Mouse (Mus musculus): ENCODE data around the gene Pde6g. TPM values are rescaled to one million over a fixed set of nuclear protein-coding genes. Genes with fewer than 3 reads are reported as not detected.

Pde6g gene
- total and polyA plus RNA-seq, 2 experiments from 2014 or later: 0.18 to 0.33 TPM

- DNase-seq (no peak), ATAC-seq (no peak)
- no peaks in the 10 kb centered on the region for H3K4me1 ChIP-seq (ENCODE audit: insufficient read depth)
- H3K36me3 ChIP-seq (ENCODE audit: insufficient read depth): peaks cover 83% of the 10 kb centered on the region
- H3K9ac ChIP-seq: no peak overlapping the region
- no peak overlapping the region for H3K27ac ChIP-seq (ENCODE audit: low read depth, low read length)
- TF ChIP-seq CTCF (IDR thresholded peaks at IDR 0.05; ENCODE audit: low read depth): no peak
- no peak overlapping the region for H3K4me3 ChIP-seq (ENCODE audit: low read depth, low read length)
- H3K27me3 ChIP-seq (ENCODE audit: insufficient read depth, low read length): no peaks in the 10 kb centered on the region
- H3K4me2 ChIP-seq (ENCODE audit: low read depth): no peak overlapping the region
- WGBS: 94% methylated on average over 1 of the region's 1 CpGs
- no peaks in the 10 kb centered on the region for H3K9me3 ChIP-seq (ENCODE audit: low read length)
Observed at GRCm38 (mm10) chr11:120404814-120405213, 48.5 kb downstream of the Pde6g start.

GRCm38 (mm10) chr11:120399319-120399718 is 54.0 kb downstream of the Pde6g start:
- no peaks in the 10 kb centered on the region for H3K27me3 ChIP-seq (ENCODE audit: insufficient read depth, low read length)
- H3K27ac ChIP-seq (ENCODE audit: low read depth, low read length): no peak overlapping the region
- H3K9ac ChIP-seq: no peak overlapping the region
- H3K4me1 ChIP-seq (ENCODE audit: insufficient read depth): no peaks in the 10 kb centered on the region
- TF ChIP-seq CTCF (IDR thresholded peaks at IDR 0.05; ENCODE audit: low read depth): no peak
- H3K4me2 ChIP-seq (ENCODE audit: low read depth): no peak overlapping the region
- DNase-seq (no peak), ATAC-seq (no peak)
- no peak overlapping the region for H3K4me3 ChIP-seq (ENCODE audit: low read depth, low read length)
- peaks cover 66% of the 10 kb centered on the region for H3K36me3 ChIP-seq (ENCODE audit: insufficient read depth)
- H3K9me3 ChIP-seq (ENCODE audit: low read length): no peaks in the 10 kb centered on the region
- WGBS: 97% methylated on average over 2 of the region's 2 CpGs

Other genes with a start within 250 kb of the Pde6g start
- gene Bahcc1, start 220.6 kb downstream of the Pde6g start, total RNA-seq (2014; rRNA removed): 19.3 and 26.5 TPM in 2 replicates
- gene Bahcc1, start 220.6 kb downstream of the Pde6g start, polyA plus RNA-seq (2015; fragmentation: Nextera tagmentation; extraction: Ambion mirVana): 3.9 and 6.5 TPM in 2 replicates
- gene Actg1, start 105.0 kb downstream of the Pde6g start, total RNA-seq (2014; rRNA removed): 2,455 and 2,516 TPM in 2 replicates
- gene Actg1, start 105.0 kb downstream of the Pde6g start, polyA plus RNA-seq (2015; fragmentation: Nextera tagmentation; extraction: Ambion mirVana): 4,096 and 4,381 TPM in 2 replicates
- gene Fscn2, start 92.0 kb downstream of the Pde6g start, total RNA-seq (2014; rRNA removed): 0.29 TPM in 1 of 2 replicates, not detected in the other
- gene Fscn2, start 92.0 kb downstream of the Pde6g start, polyA plus RNA-seq (2015; fragmentation: Nextera tagmentation; extraction: Ambion mirVana): 1.9 and 2.0 TPM in 2 replicates
- 107 and 132 TPM in 2 replicates for gene Faap100, start 74.7 kb downstream of the Pde6g start, total RNA-seq (2014; rRNA removed)
- gene Faap100, start 74.7 kb downstream of the Pde6g start, polyA plus RNA-seq (2015; fragmentation: Nextera tagmentation; extraction: Ambion mirVana): 73.4 and 97.8 TPM in 2 replicates
- gene Nploc4, start 15.8 kb downstream of the Pde6g start, total RNA-seq (2014; rRNA removed): 44.2 and 65.8 TPM in 2 replicates
- gene Nploc4, start 15.8 kb downstream of the Pde6g start, polyA plus RNA-seq (2015; fragmentation: Nextera tagmentation; extraction: Ambion mirVana): 23.1 and 28.6 TPM in 2 replicates
- gene Tspan10, start 10.9 kb downstream of the Pde6g start, total RNA-seq (2014; rRNA removed): not detected in 2 replicates
- not detected in 2 replicates for gene Tspan10, start 10.9 kb downstream of the Pde6g start, polyA plus RNA-seq (2015; fragmentation: Nextera tagmentation; extraction: Ambion mirVana)
- gene Oxld1, start 4.6 kb upstream of the Pde6g start, total RNA-seq (2014; rRNA removed): 9.9 and 15.2 TPM in 2 replicates
- gene Oxld1, start 4.6 kb upstream of the Pde6g start, polyA plus RNA-seq (2015; fragmentation: Nextera tagmentation; extraction: Ambion mirVana): 12.7 and 13.8 TPM in 2 replicates
- gene Ccdc137, start 4.6 kb upstream of the Pde6g start, total RNA-seq (2014; rRNA removed): 18.1 and 21.0 TPM in 2 replicates
- gene Ccdc137, start 4.6 kb upstream of the Pde6g start, polyA plus RNA-seq (2015; fragmentation: Nextera tagmentation; extraction: Ambion mirVana): 13.6 and 15.4 TPM in 2 replicates
- gene Arl16, start 14.1 kb upstream of the Pde6g start, total RNA-seq (2014; rRNA removed): 35.2 and 37.8 TPM in 2 replicates
- 40.3 and 56.4 TPM in 2 replicates for gene Arl16, start 14.1 kb upstream of the Pde6g start, polyA plus RNA-seq (2015; fragmentation: Nextera tagmentation; extraction: Ambion mirVana)
- 42.6 and 49.9 TPM in 2 replicates for gene Mrpl12, start 31.1 kb upstream of the Pde6g start, total RNA-seq (2014; rRNA removed)
- gene Mrpl12, start 31.1 kb upstream of the Pde6g start, polyA plus RNA-seq (2015; fragmentation: Nextera tagmentation; extraction: Ambion mirVana): 143 and 179 TPM in 2 replicates
- gene Slc25a10, start 38.3 kb upstream of the Pde6g start, total RNA-seq (2014; rRNA removed): 20.9 and 22.8 TPM in 2 replicates
- 20.5 and 21.1 TPM in 2 replicates for gene Slc25a10, start 38.3 kb upstream of the Pde6g start, polyA plus RNA-seq (2015; fragmentation: Nextera tagmentation; extraction: Ambion mirVana)
- gene Gcgr, start 77.2 kb upstream of the Pde6g start, total RNA-seq (2014; rRNA removed): not detected in 2 replicates
- gene Gcgr, start 77.2 kb upstream of the Pde6g start, polyA plus RNA-seq (2015; fragmentation: Nextera tagmentation; extraction: Ambion mirVana): 0.09 and 0.22 TPM in 2 replicates
- gene Mcrip1, start 96.2 kb upstream of the Pde6g start, total RNA-seq (2014; rRNA removed): 103 and 105 TPM in 2 replicates
- gene Mcrip1, start 96.2 kb upstream of the Pde6g start, polyA plus RNA-seq (2015; fragmentation: Nextera tagmentation; extraction: Ambion mirVana): 261 and 275 TPM in 2 replicates
- gene Ppp1r27, start 97.6 kb upstream of the Pde6g start, total RNA-seq (2014; rRNA removed): not detected in 2 replicates
- not detected in 2 replicates for gene Ppp1r27, start 97.6 kb upstream of the Pde6g start, polyA plus RNA-seq (2015; fragmentation: Nextera tagmentation; extraction: Ambion mirVana)
- gene P4hb, start 119.8 kb upstream of the Pde6g start, total RNA-seq (2014; rRNA removed): 162 and 174 TPM in 2 replicates
- 208 and 218 TPM in 2 replicates for gene P4hb, start 119.8 kb upstream of the Pde6g start, polyA plus RNA-seq (2015; fragmentation: Nextera tagmentation; extraction: Ambion mirVana)
- 214 and 237 TPM in 2 replicates for gene Arhgdia, start 128.1 kb upstream of the Pde6g start, total RNA-seq (2014; rRNA removed)
- 416 and 435 TPM in 2 replicates for gene Arhgdia, start 128.1 kb upstream of the Pde6g start, polyA plus RNA-seq (2015; fragmentation: Nextera tagmentation; extraction: Ambion mirVana)
- gene Alyref, start 144.9 kb upstream of the Pde6g start, total RNA-seq (2014; rRNA removed): 99.8 and 111 TPM in 2 replicates
- 207 and 238 TPM in 2 replicates for gene Alyref, start 144.9 kb upstream of the Pde6g start, polyA plus RNA-seq (2015; fragmentation: Nextera tagmentation; extraction: Ambion mirVana)
- gene Anapc11, start 144.9 kb upstream of the Pde6g start, total RNA-seq (2014; rRNA removed): 54.2 and 64.2 TPM in 2 replicates
- 207 and 226 TPM in 2 replicates for gene Anapc11, start 144.9 kb upstream of the Pde6g start, polyA plus RNA-seq (2015; fragmentation: Nextera tagmentation; extraction: Ambion mirVana)
- not detected in 2 replicates for gene Npb, start 155.0 kb upstream of the Pde6g start, total RNA-seq (2014; rRNA removed)
- gene Npb, start 155.0 kb upstream of the Pde6g start, polyA plus RNA-seq (2015; fragmentation: Nextera tagmentation; extraction: Ambion mirVana): 0.42 and 0.80 TPM in 2 replicates
- gene Pcyt2, start 164.4 kb upstream of the Pde6g start, total RNA-seq (2014; rRNA removed): 102 and 129 TPM in 2 replicates
- gene Pcyt2, start 164.4 kb upstream of the Pde6g start, polyA plus RNA-seq (2015; fragmentation: Nextera tagmentation; extraction: Ambion mirVana): 107 and 117 TPM in 2 replicates
- gene Sirt7, start 171.7 kb upstream of the Pde6g start, total RNA-seq (2014; rRNA removed): 48.7 and 51.8 TPM in 2 replicates
- 37.4 and 40.7 TPM in 2 replicates for gene Sirt7, start 171.7 kb upstream of the Pde6g start, polyA plus RNA-seq (2015; fragmentation: Nextera tagmentation; extraction: Ambion mirVana)
- gene Mafg, start 180.1 kb upstream of the Pde6g start, total RNA-seq (2014; rRNA removed): 37.5 and 40.1 TPM in 2 replicates
- 24.6 and 39.7 TPM in 2 replicates for gene Mafg, start 180.1 kb upstream of the Pde6g start, polyA plus RNA-seq (2015; fragmentation: Nextera tagmentation; extraction: Ambion mirVana)
- 8.7 and 13.8 TPM in 2 replicates for gene Pycr1, start 190.3 kb upstream of the Pde6g start, total RNA-seq (2014; rRNA removed)
- gene Pycr1, start 190.3 kb upstream of the Pde6g start, polyA plus RNA-seq (2015; fragmentation: Nextera tagmentation; extraction: Ambion mirVana): 19.5 and 23.0 TPM in 2 replicates
- gene Myadml2, start 194.7 kb upstream of the Pde6g start, total RNA-seq (2014; rRNA removed): 1.1 and 3.2 TPM in 2 replicates
- 1.3 and 1.5 TPM in 2 replicates for gene Myadml2, start 194.7 kb upstream of the Pde6g start, polyA plus RNA-seq (2015; fragmentation: Nextera tagmentation; extraction: Ambion mirVana)
- 5.5 and 5.9 TPM in 2 replicates for gene Notum, start 207.7 kb upstream of the Pde6g start, total RNA-seq (2014; rRNA removed)
- gene Notum, start 207.7 kb upstream of the Pde6g start, polyA plus RNA-seq (2015; fragmentation: Nextera tagmentation; extraction: Ambion mirVana): 3.6 and 4.9 TPM in 2 replicates
- 97.7 and 102 TPM in 2 replicates for gene Aspscr1, start 219.5 kb upstream of the Pde6g start, total RNA-seq (2014; rRNA removed)
- 137 and 139 TPM in 2 replicates for gene Aspscr1, start 219.5 kb upstream of the Pde6g start, polyA plus RNA-seq (2015; fragmentation: Nextera tagmentation; extraction: Ambion mirVana)